Comparison of ENCODE assay signal across 7 mouse cellular contexts in genomic region chr12:85859511-85860189, GRCm38 (mm10). TPM values are rescaled to one million over a fixed set of nuclear protein-coding genes. Genes with fewer than 3 reads are reported as not detected.
DNase-seq lines count a peak whose midpoint lies in the region; ATAC-seq and TF ChIP-seq lines count a peak whose summit lies in the region.

No protein-coding gene starts in this region.

- TF ChIP-seq POLR2A in embryonic fibroblast, embryonic 13.5 days (IDR thresholded peaks at IDR 0.05; ENCODE audit: low read depth, low read length): no peak

- ATAC-seq in activated CD4-positive, CD25-positive, alpha-beta regulatory T cell, adult 4 months: no peak

- peak overlapping the region; percentile 67 for H3K27ac ChIP-seq in embryonic fibroblast, embryonic 13.5 days (ENCODE audit: insufficient read depth, low read length)
- H3K27ac ChIP-seq in layer of hippocampus, adult 2 months: no peak overlapping the region

- no peak for TF ChIP-seq CTCF in embryonic fibroblast, embryonic 13.5 days (IDR thresholded peaks at IDR 0.05; ENCODE audit: borderline replicate concordance, insufficient read depth, low read length)
- no peak for TF ChIP-seq CTCF in layer of hippocampus, adult 2 months (conservative IDR thresholded peaks at IDR 0.05)

- peaks cover 9% of the 10 kb centered on the region for H3K4me1 ChIP-seq in embryonic fibroblast, embryonic 13.5 days (ENCODE audit: control insufficient read depth, insufficient read depth, low read length)

- no peak overlapping the region for H3K4me3 ChIP-seq in embryonic fibroblast, embryonic 13.5 days (ENCODE audit: insufficient read depth, low read length)
- no peak overlapping the region for H3K4me3 ChIP-seq in layer of hippocampus, adult 2 months

- peak; percentile 13 for DNase-seq in gastrocnemius, postnatal 25 days
- DNase-seq in gastrocnemius, adult 8-10 months (ENCODE audit: low spot score in 2 of 2): no peak
- DNase-seq in right cerebral cortex, postnatal 4 days: peak; percentile 15
- DNase-seq in right cerebral cortex, postnatal 25 days: no peak
- no peak for DNase-seq in layer of hippocampus, adult 2 months (ENCODE audit: low spot score in 2 of 2)

RNA-seq across cellular contexts. Expression of gene Ttll5, which starts 35.2 kb away (rescaled TPM):
- total RNA-seq in gastrocnemius, postnatal 25 days (2021): 1 to 10 TPM; 5.8 to 7.3 TPM
- total RNA-seq in gastrocnemius, adult 8-10 months (2022): 1 to 10 TPM; 4.6 to 6.3 (median 5.7) TPM
- polyA plus RNA-seq in embryonic fibroblast, embryonic 13.5 days (2011; ENCODE audit: insufficient read length, low read depth, missing spikeins): 21.0 and 23.0 TPM in 2 replicates
- polyA plus RNA-seq in activated CD4-positive, CD25-positive, alpha-beta regulatory T cell, adult 4 months (2017; shearing (Covaris generic)): 10 to 100 TPM in 1 of 2 experiments, 1 to 10 TPM in 1; 8.3 to 10.4 TPM
- 10 to 100 TPM; 48.5 to 48.6 TPM for total RNA-seq in layer of hippocampus, adult 2 months (2021)

RNA-seq across cellular contexts. Expression of gene Erg28, which starts 35.3 kb away (rescaled TPM):
- 1 to 10 TPM; 2.7 to 3.8 TPM for total RNA-seq in gastrocnemius, postnatal 25 days (2021)
- total RNA-seq in gastrocnemius, adult 8-10 months (2022): 1 to 10 TPM; 1.5 to 4.5 (median 3.4) TPM
- polyA plus RNA-seq in embryonic fibroblast, embryonic 13.5 days (2011; ENCODE audit: insufficient read length, low read depth, missing spikeins): 106 and 150 TPM in 2 replicates
- 100 to 1,000 TPM; 149 to 162 TPM for polyA plus RNA-seq in activated CD4-positive, CD25-positive, alpha-beta regulatory T cell, adult 4 months (2017; shearing (Covaris generic))
- total RNA-seq in layer of hippocampus, adult 2 months (2021): 10 to 100 TPM; 57.2 to 62.6 TPM

Comparison
In these comparisons a context has a peak if more than half of its experiments do, and no peak if none do; other contexts are left out.
1. DNase-seq: peak in gastrocnemius, postnatal 25 days (single experiment) and right cerebral cortex, postnatal 4 days (single experiment); none in gastrocnemius, adult 8-10 months (0 of 2), right cerebral cortex, postnatal 25 days (single experiment) and layer of hippocampus, adult 2 months (0 of 2).
2. RNA of gene Ttll5, which starts 35.2 kb away (total RNA-seq): 48.5 to 48.6 TPM in layer of hippocampus, adult 2 months; 5.8 to 7.3 TPM in gastrocnemius, postnatal 25 days and 4.6 to 6.3 TPM in gastrocnemius, adult 8-10 months; every median in the first group is over 4 times any median in the second.
3. RNA of gene Erg28, which starts 35.3 kb away (total RNA-seq): 57.2 to 62.6 TPM in layer of hippocampus, adult 2 months; 1.5 to 4.5 TPM in gastrocnemius, adult 8-10 months and 2.7 to 3.8 TPM in gastrocnemius, postnatal 25 days; every median in the first group is over 10 times any median in the second.